Mouse (Mus musculus) embryonic stem cell, embryonic (primary cell): ENCODE data around the gene Bdkrb2.

Source experiments
- CTCF ChIA-PET, 4 experiments: fragments of 300-600 bp in 2 of 4; fragments of 350-600 bp in 2 of 4; sonication (Branson Sonifier 250); formaldehyde crosslinking; loops; one replicate each; lab custom pipeline; 2022; ENCODE audit warnings: inconsistent platforms in 2 of 4; lab: Charles Lee
- POLR2A ChIA-PET, 4 experiments: fragments of 300-600 bp in 2 of 4; fragments of 350-600 bp in 2 of 4; sonication (Branson Sonifier 250); formaldehyde crosslinking; loops; one replicate each; lab custom pipeline; 2022; ENCODE audit warnings: antibody characterized with exemption in 4 of 4, inconsistent platforms in 1 of 4; lab: Charles Lee

Bdkrb2 gene

DNA sequence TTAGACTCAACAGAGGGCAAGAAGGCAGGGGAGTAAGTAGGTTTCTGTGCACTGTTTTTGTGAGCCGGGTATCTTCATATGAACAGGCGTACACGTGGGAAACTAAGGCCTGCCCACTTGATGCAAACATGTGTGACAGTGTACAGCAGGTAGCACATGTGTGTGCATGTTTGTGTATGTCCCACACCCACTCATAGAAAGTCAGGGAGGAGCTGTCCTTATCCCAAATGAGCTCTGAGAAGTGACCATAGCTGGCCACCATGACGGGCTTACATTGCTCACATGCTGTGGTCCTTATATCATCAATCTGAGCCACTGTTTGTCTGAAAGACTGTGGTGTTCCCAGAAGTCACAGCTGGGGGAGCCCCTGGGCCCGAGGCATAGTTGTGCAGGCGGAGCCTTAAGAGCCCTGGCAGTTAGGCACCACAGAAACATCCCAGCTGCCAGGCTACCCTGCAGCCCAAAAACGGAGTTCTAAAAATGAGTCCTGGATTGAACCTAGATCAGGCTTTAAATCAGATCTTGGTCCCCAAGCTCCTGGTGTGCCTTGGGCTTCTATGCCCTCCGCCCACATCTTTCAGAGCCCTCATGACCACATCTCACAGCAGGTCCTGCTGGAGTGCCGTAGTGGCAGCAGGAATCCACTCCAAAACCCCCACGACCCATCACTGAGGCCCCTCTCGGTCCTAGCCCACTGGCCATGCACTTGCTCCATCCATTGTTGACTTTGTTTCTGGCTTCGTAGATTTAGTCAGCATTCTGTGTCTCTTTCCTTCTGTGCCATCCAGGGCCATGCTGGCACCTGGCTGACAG, 21.2 kb upstream of the Bdkrb2 start:
- CTCF ChIA-PET = interaction anchor here in 1 of 4 experiments (1.4 kb wide), 1 partner anchor 44 kb away, joined by 3 read pairs; no protein-coding TSS in a partner anchor
- POLR2A ChIA-PET = interaction anchor here in 3 of 4 experiments (0.7 to 1.2 kb wide), 5 partner anchors 15 to 48 kb away, joined by 3 to 6 read pairs (median 3); no protein-coding TSS in a partner anchor

DNA sequence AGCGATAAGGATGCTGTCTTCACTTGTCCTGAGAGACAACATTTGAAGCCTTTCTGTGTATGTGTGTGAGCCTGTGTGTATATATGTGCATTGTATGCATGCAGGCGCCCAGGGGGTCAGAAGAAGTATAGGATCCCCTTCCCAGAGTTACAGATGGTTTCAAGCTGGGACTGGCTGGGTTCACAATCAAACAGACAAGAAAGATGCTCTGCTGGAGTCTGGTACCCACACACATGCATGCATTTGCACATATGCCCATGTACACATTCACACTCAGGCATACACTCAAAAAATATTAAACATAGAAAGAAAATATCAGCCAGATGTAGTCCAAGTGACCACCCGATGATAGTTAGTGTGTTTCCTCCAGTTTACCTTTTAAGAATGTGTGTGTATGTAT, 20.5 kb upstream of the Bdkrb2 start:
- ChIA-PET POLR2A (interaction anchor here in 1 of 4 experiments (1.6 kb wide), 1 partner anchor 42 kb away, joined by 4 read pairs; no protein-coding TSS in a partner anchor), CTCF (interaction anchor here in 1 of 4 experiments (1.4 kb wide), 1 partner anchor 43 kb away, joined by 3 read pairs; no protein-coding TSS in a partner anchor)

- CTCF ChIA-PET = interaction anchor here in 1 of 4 experiments (1.4 kb wide), 1 partner anchor 42 kb away, joined by 3 read pairs; no protein-coding TSS in a partner anchor
- POLR2A ChIA-PET = interaction anchor here in 3 of 4 experiments (0.5 to 1.6 kb wide), 9 partner anchors 9 to 42 kb away, joined by 3 to 6 read pairs (median 4); partner anchors contain the start of gene Bdkrb2 (in 1 of the 3)
Observed at GRCm38 (mm10) chr12:105543176-105543575, 19.9 kb upstream of the Bdkrb2 start.

GRCm38 (mm10) chr12:105543751-105544150, 19.3 kb upstream of the Bdkrb2 start:
- CTCF ChIA-PET = no interaction called here

DNA sequence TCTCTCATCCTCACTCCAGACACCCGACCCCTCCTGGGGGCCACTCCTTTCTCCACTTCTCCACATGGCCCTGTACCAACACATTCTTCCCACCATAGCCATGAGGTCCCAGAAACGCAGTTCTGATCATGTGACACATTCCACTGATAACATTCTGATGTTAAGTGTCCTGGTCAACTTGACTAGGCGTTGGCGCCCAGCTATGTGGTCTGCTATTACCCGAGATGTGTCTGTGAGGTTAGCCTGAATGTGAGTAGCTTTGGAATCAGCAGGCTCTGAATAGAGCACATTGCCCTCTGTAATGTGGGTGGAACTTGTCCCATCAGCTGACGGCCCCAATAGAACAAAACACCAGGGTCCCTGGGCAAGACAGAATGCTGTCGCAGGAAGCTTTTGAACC, 18.2 kb upstream of the Bdkrb2 start:
- POLR2A ChIA-PET = interaction anchor here in 3 of 4 experiments (0.7 to 4.0 kb wide), 7 partner anchors 10 to 76 kb away, joined by 3 to 14 read pairs (median 4); partner anchors contain the start of gene Bdkrb2 (in 2 of the 3)
- CTCF ChIA-PET = interaction anchor here in 3 of 4 experiments (0.7 to 1.6 kb wide), 4 partner anchors 18 to 40 kb away, joined by 3 to 5 read pairs (median 4); partner anchors contain the start of gene Bdkrb2 (in 2 of the 3)

More at GRCm38 (mm10) chr12:105543751-105544150, 19.3 kb upstream of the Bdkrb2 start:
- POLR2A ChIA-PET = interaction anchor here in 3 of 4 experiments (0.5 to 1.6 kb wide), 9 partner anchors 9 to 41 kb away, joined by 3 to 6 read pairs (median 4); partner anchors contain the start of gene Bdkrb2 (in 1 of the 3)

DNA sequence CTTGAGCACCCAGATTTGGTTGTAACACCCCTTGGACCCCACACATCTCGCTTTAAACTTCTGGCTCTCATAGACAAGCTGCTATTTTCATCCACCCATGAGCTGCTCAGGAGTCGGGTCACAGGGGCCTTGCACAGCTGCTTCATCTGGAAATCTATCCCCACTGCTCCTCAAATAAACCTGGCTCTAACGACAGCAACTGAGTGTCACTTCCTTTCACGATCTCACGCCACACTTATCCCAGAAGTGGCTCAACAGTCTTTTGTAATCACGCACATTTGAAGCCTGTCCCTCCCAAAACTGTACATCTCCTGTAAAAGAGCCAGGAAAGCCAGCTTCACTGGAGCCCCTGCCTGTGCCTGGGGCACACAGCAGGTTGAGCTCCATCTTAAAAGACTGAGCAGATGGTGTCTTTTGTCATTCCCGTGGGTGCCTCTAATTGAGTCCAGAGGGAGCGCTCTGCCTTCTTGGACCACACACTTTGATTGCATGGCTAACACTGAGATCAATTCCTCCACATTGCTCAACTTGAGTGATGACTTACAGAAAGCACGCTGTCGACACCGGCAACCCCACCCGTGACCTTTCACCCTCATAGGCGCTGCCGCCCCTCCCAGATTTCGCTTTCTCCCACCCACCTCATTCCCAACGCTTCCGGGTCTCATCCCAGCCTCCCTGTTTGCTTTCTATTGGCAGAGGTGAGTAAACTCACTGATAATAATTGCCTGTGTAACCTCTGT, 17.2 kb upstream of the Bdkrb2 start:
- POLR2A ChIA-PET = interaction anchor here in 3 of 4 experiments (0.6 to 4.0 kb wide), 15 partner anchors 9 to 75 kb away, joined by 3 to 14 read pairs (median 4); partner anchors contain the start of gene Bdkrb2 (in 3 of the 3)
- CTCF ChIA-PET = interaction anchor here in 3 of 4 experiments (0.9 to 1.6 kb wide), 6 partner anchors 17 to 48 kb away, joined by 3 to 5 read pairs (median 4); partner anchors contain the start of gene Bdkrb2 (in 2 of the 3)

- CTCF ChIA-PET = interaction anchor here (0.6 to 1.6 kb wide), 6 partner anchors 10 to 180 kb away, joined by 3 to 5 read pairs (median 4); partner anchors contain the start of gene Bdkrb2 (in 1 of the 4)
- POLR2A ChIA-PET = interaction anchor here in 3 of 4 experiments (0.9 to 4.0 kb wide), 8 partner anchors 9 to 63 kb away, joined by 3 to 14 read pairs (median 4); partner anchors contain the start of gene Bdkrb2 (in 2 of the 3)
Observed at GRCm38 (mm10) chr12:105546538-105546937, 16.5 kb upstream of the Bdkrb2 start.

DNA sequence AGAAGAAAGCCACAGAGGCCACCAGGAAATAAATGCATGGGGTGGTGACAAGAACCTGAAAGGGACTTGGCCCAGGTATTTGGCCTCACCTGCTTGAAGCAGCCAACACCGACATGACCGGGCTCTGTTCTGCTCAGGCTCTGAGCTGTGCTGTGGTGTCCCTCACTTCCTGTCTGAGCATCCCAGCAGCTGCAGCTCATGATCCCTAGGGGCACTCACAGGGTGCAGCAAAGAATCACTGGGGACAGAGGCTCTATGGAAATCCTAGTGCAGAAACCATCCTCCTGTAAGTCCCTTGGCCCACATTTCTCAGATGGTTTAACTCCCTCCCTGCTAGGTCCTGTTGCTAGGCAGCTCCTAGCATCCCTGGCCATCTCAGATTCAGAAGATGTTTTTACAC, 15.9 kb upstream of the Bdkrb2 start:
- CTCF ChIA-PET = interaction anchor here in 2 of 4 experiments (0.6 to 1.6 kb wide), 3 partner anchors 11 to 180 kb away, joined by 3 to 5 read pairs (median 4); no protein-coding TSS in a partner anchor
- POLR2A ChIA-PET = interaction anchor here in 3 of 4 experiments (0.6 to 4.0 kb wide), 7 partner anchors 14 to 33 kb away, joined by 3 to 14 read pairs (median 6); partner anchors contain the start of gene Bdkrb2 (in 3 of the 3)

- CTCF ChIA-PET = interaction anchor here in 2 of 4 experiments (0.6 to 1.2 kb wide), 2 partner anchors 26 to 37 kb away, joined by 4 read pairs; no protein-coding TSS in a partner anchor
- POLR2A ChIA-PET = interaction anchor here in 3 of 4 experiments (0.6 to 4.0 kb wide), 9 partner anchors 10 to 37 kb away, joined by 3 to 14 read pairs (median 5); partner anchors contain the start of gene Bdkrb2 (in 3 of the 3)
Observed at GRCm38 (mm10) chr12:105548001-105548400, 15.0 kb upstream of the Bdkrb2 start.

- POLR2A ChIA-PET = interaction anchor here in 3 of 4 experiments (0.6 to 2.5 kb wide), 8 partner anchors 11 to 837 kb away, joined by 3 to 9 read pairs (median 4); partner anchors contain the start of gene Bdkrb2 (in 1 of the 3)
Observed at GRCm38 (mm10) chr12:105548881-105549280, 14.1 kb upstream of the Bdkrb2 start.

GRCm38 (mm10) chr12:105549835-105550802, 12.9 kb upstream of the Bdkrb2 start:
- ChIA-PET CTCF (no interaction called here), POLR2A (interaction anchor here in 1 of 4 experiments (2.5 kb wide), 1 partner anchor 11 kb away, joined by 9 read pairs; no protein-coding TSS in a partner anchor)

More at GRCm38 (mm10) chr12:105548881-105549280, 14.1 kb upstream of the Bdkrb2 start:
- CTCF ChIA-PET = interaction anchor here in 1 of 4 experiments (0.7 to 1.2 kb wide), 2 partner anchors 36 to 73 kb away, joined by 3 to 4 read pairs; no protein-coding TSS in a partner anchor

- POLR2A ChIA-PET = interaction anchor here in 2 of 4 experiments (0.6 to 3.4 kb wide), 3 partner anchors 11 to 177 kb away, joined by 3 to 16 read pairs (median 6); partner anchors contain the start of gene Bdkrb2 (in 1 of the 2)
- CTCF ChIA-PET = no interaction called here
Observed at GRCm38 (mm10) chr12:105551551-105551989, 11.5 kb upstream of the Bdkrb2 start.

- CTCF ChIA-PET = interaction anchor here in 2 of 4 experiments (0.5 to 2.0 kb wide), 3 partner anchors 31 to 450 kb away, joined by 3 to 9 read pairs (median 4); no protein-coding TSS in a partner anchor
- POLR2A ChIA-PET = interaction anchor here in 3 of 4 experiments (0.6 to 5.0 kb wide), 15 partner anchors 9 to 181 kb away, joined by 3 to 32 read pairs (median 6); partner anchors contain the start of gene Bdkrb2 (in 3 of the 3)
Observed at GRCm38 (mm10) chr12:105554151-105554772, 8.8 kb upstream of the Bdkrb2 start.

- ChIA-PET POLR2A (interaction anchor here (0.6 to 5.0 kb wide), 21 partner anchors 8 to 317 kb away, joined by 3 to 32 read pairs (median 4); partner anchors contain the start of gene Bdkrb2 (in 2 of the 4)), CTCF (interaction anchor here in 3 of 4 experiments (0.9 to 2.0 kb wide), 5 partner anchors 18 to 57 kb away, joined by 3 to 9 read pairs (median 5); no protein-coding TSS in a partner anchor)
Observed at GRCm38 (mm10) chr12:105555172-105555571, 7.9 kb upstream of the Bdkrb2 start.
